Mouse (Mus musculus) heart, embryonic 16.5 days (tissue): ENCODE measurements at regions not wholly inside any gene's neighbourhood (a gene's known extent, or its start where the extent isn't known, plus 50 kb on each side); places are given as distances from the start of the nearest gene placed in this dataset.

Experiments
- ATAC-seq: fragments of 200-750 bp; cut with Nextera tagmentation; replicated peaks from 2 replicates; pipeline ENCODE4 v1.8.0; 2017; ENCODE audit warnings: moderate number of reproducible peaks; ENCODE audit not compliant: insufficient read depth, low FRiP score; ENCODE audit errors: extremely low read depth
- H3K27ac ChIP-seq: fragments of 300-500 bp; sonication (generic); 2 replicates; pipeline ENCODE4 v1.5.1; 2014; ENCODE audit warnings: mild to moderate bottlenecking, low read length, control low read depth, moderate library complexity
- H3K27me3 ChIP-seq: fragments of 300-500 bp; sonication (generic); 2 replicates; pipeline ENCODE4 v1.6.1; 2014; ENCODE audit warnings: low read length, mixed read lengths; ENCODE audit not compliant: control insufficient read depth, insufficient read depth
- H3K36me3 ChIP-seq: fragments of 300-500 bp; sonication (generic); 2 replicates; pipeline ENCODE4 v1.6.1; 2014; ENCODE audit not compliant: control insufficient read depth, insufficient read depth
- H3K4me1 ChIP-seq: fragments of 300-500 bp; sonication (generic); 2 replicates; pipeline ENCODE4 v1.6.1; 2014; ENCODE audit warnings: low read length, mixed read lengths; ENCODE audit not compliant: control insufficient read depth, insufficient read depth
- H3K4me2 ChIP-seq: fragments of 300-500 bp; sonication (generic); 2 replicates; pipeline ENCODE4 v1.6.1; 2014; ENCODE audit warnings: low read depth, mild to moderate bottlenecking, control low read depth, low read length
- H3K4me3 ChIP-seq: fragments of 300-500 bp; sonication (generic); 2 replicates; pipeline ENCODE4 v1.5.1; 2014; ENCODE audit warnings: mild to moderate bottlenecking, control low read depth, low read length
- H3K9ac ChIP-seq: fragments of 300-500 bp; sonication (generic); 2 replicates; pipeline ENCODE4 v1.6.1; 2014; ENCODE audit warnings: low read length, control low read depth
- H3K9me3 ChIP-seq: fragments of 300-500 bp; sonication (generic); replicated peaks from 2 replicates; pipeline ENCODE4 v1.6.1; 2016; ENCODE audit warnings: low read length; ENCODE audit not compliant: control insufficient read depth
- WGBS: fragments of 180-500 bp; shearing (Covaris S2); extraction: QIAGEN DNeasy Blood & Tissue Kit; methylation state at CpG from one replicate; pipeline ENCODE4 v1.1.7; 2014; 5-methylcytosine and 5-hydroxymethylcytosine counted together

- ATAC-seq, result no peak
- Histone ChIP-seq H3K4me2 (no peak overlapping the region), H3K9ac (no peak overlapping the region), H3K27me3 (no peaks in the 10 kb centered on the region), H3K36me3 (no peaks in the 10 kb centered on the region), H3K4me1 (no peaks in the 10 kb centered on the region), H3K4me3 (no peak overlapping the region), H3K27ac (no peak overlapping the region), H3K9me3 (no peaks in the 10 kb centered on the region)
- 66% methylated on average over 2 of the region's 2 CpGs for WGBS
Observed at GRCm38 (mm10) chr2:137924576-137924975, 331.8 kb upstream of the Btbd3 start.

- no peaks in the 10 kb centered on the region for H3K9me3 ChIP-seq
- H3K9ac ChIP-seq, result no peak overlapping the region
Observed at GRCm38 (mm10) chr2:137898425-137898824, 357.9 kb upstream of the Btbd3 start.

GRCm38 (mm10) chr2:137880211-137881031, 375.9 kb upstream of the Btbd3 start:
- no peaks in the 10 kb centered on the region for H3K36me3 ChIP-seq
- H3K27ac ChIP-seq, result no peak overlapping the region
- no peak overlapping the region for H3K9ac ChIP-seq
- H3K4me1 ChIP-seq, result peaks cover 5% of the 10 kb centered on the region
- no peaks in the 10 kb centered on the region for H3K9me3 ChIP-seq
- WGBS, result 63% methylated on average over 7 of the region's 7 CpGs
- no peak overlapping the region for H3K4me2 ChIP-seq
- H3K4me3 ChIP-seq, result no peak overlapping the region
- no peaks in the 10 kb centered on the region for H3K27me3 ChIP-seq
- ATAC-seq, result no peak

More at GRCm38 (mm10) chr2:137898425-137898824, 357.9 kb upstream of the Btbd3 start:
- no peaks in the 10 kb centered on the region for H3K36me3 ChIP-seq
- ATAC-seq, result no peak
- no peak overlapping the region for H3K4me3 ChIP-seq
- H3K4me2 ChIP-seq, result no peak overlapping the region
- H3K4me1 ChIP-seq, result no peaks in the 10 kb centered on the region
- H3K27me3 ChIP-seq, result no peaks in the 10 kb centered on the region
- no peak overlapping the region for H3K27ac ChIP-seq

GRCm38 (mm10) chr2:137869676-137870075, 386.7 kb upstream of the Btbd3 start:
- WGBS, result 77% methylated on average over 4 of the region's 4 CpGs
- Histone ChIP-seq H3K9ac (no peak overlapping the region), H3K9me3 (no peaks in the 10 kb centered on the region), H3K4me1 (no peaks in the 10 kb centered on the region), H3K4me2 (no peak overlapping the region), H3K36me3 (no peaks in the 10 kb centered on the region), H3K4me3 (no peak overlapping the region), H3K27me3 (no peaks in the 10 kb centered on the region), H3K27ac (no peak overlapping the region)
- ATAC-seq, result no peak

- peak; percentile 52; the same call in 1 of the 2 replicates for ATAC-seq
- Histone ChIP-seq H3K4me1 (peaks cover 4% of the 10 kb centered on the region; the same call in 1 of the 2 replicates), H3K36me3 (no peaks in the 10 kb centered on the region), H3K9ac (no peak overlapping the region), H3K27me3 (no peaks in the 10 kb centered on the region), H3K4me3 (no peak overlapping the region), H3K27ac (peak overlapping the region; percentile 14; the same call in 1 of the 2 replicates), H3K9me3 (no peaks in the 10 kb centered on the region), H3K4me2 (no peak overlapping the region)
- WGBS, result 50% methylated on average over 4 of the region's 4 CpGs
Observed at GRCm38 (mm10) chr2:137854494-137854893, 401.9 kb upstream of the Btbd3 start.

GRCm38 (mm10) chr2:137853399-137854259, 402.7 kb upstream of the Btbd3 start:
- 77% methylated on average over 10 of the region's 10 CpGs for WGBS
- ATAC-seq, result no peak
- Histone ChIP-seq H3K27me3 (no peaks in the 10 kb centered on the region), H3K9ac (no peak overlapping the region), H3K4me1 (peaks cover 4% of the 10 kb centered on the region; the same call in 1 of the 2 replicates), H3K27ac (no peak overlapping the region), H3K4me3 (no peak overlapping the region), H3K4me2 (no peak overlapping the region), H3K36me3 (no peaks in the 10 kb centered on the region), H3K9me3 (no peaks in the 10 kb centered on the region)

GRCm38 (mm10) chr2:137847901-137848300, 408.5 kb upstream of the Btbd3 start:
- 7% methylated on average over 2 of the region's 2 CpGs for WGBS
- Histone ChIP-seq H3K4me2 (no peak overlapping the region), H3K9me3 (no peaks in the 10 kb centered on the region), H3K4me3 (no peak overlapping the region), H3K4me1 (no peaks in the 10 kb centered on the region; the same call in 1 of the 2 replicates), H3K27ac (no peak overlapping the region), H3K36me3 (no peaks in the 10 kb centered on the region), H3K9ac (no peak overlapping the region), H3K27me3 (no peaks in the 10 kb centered on the region)
- ATAC-seq, result no peak

GRCm38 (mm10) chr2:137827814-137828374, 428.5 kb upstream of the Btbd3 start:
- Histone ChIP-seq H3K4me1 (peaks cover 8% of the 10 kb centered on the region), H3K27me3 (no peaks in the 10 kb centered on the region), H3K36me3 (no peaks in the 10 kb centered on the region), H3K9me3 (peaks cover 3% of the 10 kb centered on the region; the same call in 1 of the 2 replicates), H3K9ac (no peak overlapping the region), H3K4me3 (no peak overlapping the region), H3K27ac (no peak overlapping the region), H3K4me2 (peak overlapping the region; percentile 10; the same call in 1 of the 2 replicates)
- ATAC-seq, result no peak
- WGBS, result 34% methylated on average over 8 of the region's 8 CpGs
